Mouse (Mus musculus): Measurements from ENCODE around the gene Hcn1.
"Not testable (repeated sequence)": the region's sequence is repeated elsewhere in the genome, so short reads cannot be mapped to it uniquely, and the experiment has no call there.

The Hcn1 gene

DNA sequence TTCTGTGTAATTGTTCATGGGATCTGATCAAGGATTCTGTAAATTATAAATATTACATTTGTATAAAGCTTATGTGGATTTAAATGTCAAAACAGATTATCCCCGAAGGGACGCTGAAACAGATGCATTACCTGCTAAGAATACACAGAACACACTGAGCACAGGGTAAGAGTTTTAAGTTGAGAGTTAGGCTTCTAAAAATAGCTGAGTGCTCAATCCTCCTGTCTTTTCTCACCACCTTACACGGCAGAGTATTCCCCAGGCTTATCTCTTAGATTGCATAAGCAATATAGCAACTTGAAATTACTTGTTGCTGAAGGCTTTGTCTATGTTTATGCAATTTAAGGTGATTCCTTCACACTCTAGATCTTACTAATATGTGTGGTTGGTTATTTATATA, 256.3 kb downstream of the Hcn1 start:
- in situ Hi-C loops (cut with MseI, MboI): no loop called here

DNA sequence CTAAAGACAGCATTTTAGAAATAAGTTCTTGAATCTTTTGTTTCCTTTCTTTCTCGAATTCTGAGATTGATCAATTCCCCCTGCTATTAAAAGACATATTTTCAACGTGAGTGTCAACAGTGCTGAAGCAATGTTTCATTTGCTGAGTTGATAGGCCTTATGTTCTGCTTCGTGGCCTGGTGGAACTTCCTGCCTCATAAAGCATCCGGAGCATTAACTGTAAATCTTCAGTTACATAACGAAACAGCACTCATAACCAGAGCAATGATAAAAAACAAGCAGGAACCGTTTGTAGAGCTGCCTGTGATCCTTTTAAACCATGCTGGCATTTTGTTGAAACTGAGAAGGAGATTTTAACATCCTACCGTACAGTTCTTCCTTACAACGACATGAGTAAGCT, 275.7 kb downstream of the Hcn1 start:
- in situ Hi-C loops (cut with MseI, MboI): no loop called here

DNA sequence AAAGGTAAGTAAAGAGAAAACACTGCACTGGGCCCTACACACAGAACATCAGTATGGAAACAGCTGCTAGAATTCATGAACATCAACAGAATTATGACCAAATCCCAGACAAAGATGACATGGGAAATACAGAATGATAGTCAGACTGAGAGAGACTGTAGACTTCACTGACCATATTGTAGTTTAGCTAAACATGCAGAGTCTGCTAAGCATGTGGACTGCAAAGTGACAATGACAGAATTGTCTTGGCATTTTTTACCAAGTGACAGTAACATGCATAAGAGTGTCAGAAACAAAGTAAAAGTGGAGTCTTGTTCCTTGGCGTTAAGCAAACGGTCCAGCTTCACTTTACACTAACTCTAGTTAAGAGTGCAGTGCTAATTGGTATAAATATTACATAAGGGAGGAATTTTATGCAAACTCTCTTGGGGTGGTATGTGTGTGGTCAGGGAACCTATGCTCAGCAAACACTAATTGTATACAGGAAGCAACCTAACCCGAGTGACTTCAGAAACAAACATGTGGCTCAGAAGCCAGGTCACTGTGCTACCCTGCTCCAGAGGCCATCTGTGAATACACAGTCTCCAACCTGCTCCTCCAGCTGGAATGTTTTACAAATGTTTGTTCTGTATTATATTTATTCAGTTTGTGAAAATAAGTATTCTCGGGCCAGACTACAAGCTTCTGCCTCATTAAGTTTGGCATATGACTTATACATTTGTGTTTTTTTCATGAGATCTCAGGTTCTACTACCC, 278.5 kb downstream of the Hcn1 start:
- in situ Hi-C loops (cut with MseI, MboI): no loop called here

DNA sequence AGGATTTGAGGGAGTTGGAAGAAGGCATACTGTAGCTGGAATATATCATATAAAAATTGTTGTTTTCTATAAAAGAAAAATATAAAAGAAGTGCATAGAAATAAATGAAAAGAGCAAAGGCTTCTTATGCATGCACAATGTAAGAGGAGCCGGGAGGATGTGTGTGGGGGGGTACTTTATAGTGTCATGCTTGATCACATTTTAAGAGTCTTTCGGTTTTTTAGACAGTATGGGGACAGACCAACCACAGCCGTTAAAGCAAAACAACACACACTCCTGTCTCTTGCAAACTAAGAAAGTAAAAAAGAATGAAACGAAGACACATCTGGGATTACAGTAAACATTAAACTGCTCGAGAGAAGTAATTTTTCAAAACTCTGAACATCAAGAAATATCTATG, 290.0 kb downstream of the Hcn1 start:
- in situ Hi-C loops (cut with MseI, MboI): no loop called here

DNA sequence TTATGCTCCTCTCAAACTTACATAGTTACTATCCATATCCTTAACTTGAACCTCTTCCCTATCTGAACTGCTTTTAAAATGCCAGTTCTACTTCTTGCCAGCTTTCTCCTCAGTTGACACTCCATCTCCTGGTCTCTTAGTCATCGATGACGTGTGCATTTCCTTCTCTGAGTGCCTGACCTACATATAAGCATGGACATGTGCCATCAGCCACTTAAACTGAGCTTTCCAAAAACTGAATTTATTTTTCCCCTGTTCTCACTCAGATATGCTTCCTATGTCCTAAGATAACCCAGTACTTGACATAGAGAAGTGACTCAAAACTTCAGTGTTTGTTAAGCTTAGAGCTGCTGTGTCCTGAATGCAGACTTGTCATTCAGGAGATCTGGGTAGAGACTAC, 295.9 kb downstream of the Hcn1 start:
- in situ Hi-C loops (cut with MseI, MboI): no loop called here

DNA sequence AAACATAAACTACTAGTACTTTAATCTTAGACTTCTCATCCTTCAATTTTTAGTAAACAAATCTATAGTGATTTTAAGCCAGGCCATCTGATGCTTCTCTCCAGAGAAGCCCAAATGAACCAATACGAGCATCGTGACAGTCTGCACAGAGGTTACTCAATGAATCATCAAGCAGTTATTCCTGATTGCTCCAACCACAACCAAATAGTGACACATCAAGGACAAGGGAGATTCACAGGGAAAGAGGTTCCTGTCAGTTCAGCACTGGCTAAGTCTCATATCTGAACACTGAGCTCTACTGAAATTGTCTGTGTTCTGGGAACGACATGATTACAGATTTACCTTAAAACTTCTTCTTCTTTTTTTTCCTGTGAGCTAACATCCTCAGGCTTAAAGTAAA, 305.7 kb downstream of the Hcn1 start:
- in situ Hi-C loops (cut with MseI, MboI): no loop called here

DNA sequence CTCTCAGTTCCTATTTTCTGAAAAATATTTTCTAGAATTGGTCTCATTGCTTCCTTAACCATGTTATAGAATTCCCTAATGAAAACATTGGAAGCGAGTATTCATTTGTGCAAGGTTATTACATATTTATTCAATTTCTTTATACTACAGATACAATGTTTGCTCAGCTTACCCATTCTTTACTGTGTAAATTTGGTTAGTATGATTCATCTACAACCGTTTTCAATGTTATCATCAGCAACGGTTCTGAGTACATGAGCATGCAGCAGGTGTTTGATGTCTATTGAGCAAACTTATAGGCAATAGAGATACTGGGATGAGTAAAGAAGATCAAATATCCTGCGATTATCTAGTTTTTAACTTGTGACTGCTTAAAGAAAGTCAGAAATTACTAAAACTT, 327.6 kb downstream of the Hcn1 start:
- in situ Hi-C loops (cut with MseI, MboI): no loop called here

DNA sequence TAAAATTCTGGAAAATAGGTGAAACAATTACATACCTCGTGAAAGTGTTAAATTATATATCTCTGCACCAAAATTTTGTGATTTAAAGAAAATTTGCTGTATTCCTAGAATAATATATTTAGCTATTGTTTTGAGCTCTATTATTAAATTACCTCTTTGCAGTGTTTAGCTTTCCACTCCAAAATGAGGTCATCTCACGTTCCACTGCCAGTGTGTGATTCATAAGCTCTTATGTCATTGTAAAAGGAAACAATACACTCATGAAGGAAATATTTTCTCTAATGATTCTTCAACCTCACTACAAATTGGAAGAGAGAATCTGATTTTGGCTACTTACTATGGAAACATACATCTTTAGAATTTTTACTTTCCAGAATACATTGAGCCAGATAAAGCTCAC, 329.6 kb downstream of the Hcn1 start:
- in situ Hi-C loops (cut with MseI, MboI): no loop called here

DNA sequence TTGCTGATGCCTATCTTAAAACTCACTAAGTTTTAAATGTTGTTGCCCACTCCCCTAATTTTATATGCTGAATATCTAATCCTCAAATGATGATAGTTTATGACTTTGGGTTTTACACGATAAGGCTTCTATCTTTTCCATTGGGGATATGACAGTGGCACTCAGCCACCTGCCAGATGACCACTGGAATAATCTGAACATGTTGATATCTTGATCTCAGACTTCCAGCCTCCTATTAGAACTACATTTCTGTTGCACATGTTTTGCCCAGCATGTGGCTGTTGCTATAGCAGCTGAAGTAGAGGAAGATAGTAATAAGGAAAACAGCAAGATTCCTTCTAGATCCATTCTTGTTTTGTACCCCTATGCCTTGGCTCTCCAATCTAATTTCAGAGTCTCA, 336.6 kb downstream of the Hcn1 start:
- in situ Hi-C loops (cut with MseI, MboI): no loop called here

DNA sequence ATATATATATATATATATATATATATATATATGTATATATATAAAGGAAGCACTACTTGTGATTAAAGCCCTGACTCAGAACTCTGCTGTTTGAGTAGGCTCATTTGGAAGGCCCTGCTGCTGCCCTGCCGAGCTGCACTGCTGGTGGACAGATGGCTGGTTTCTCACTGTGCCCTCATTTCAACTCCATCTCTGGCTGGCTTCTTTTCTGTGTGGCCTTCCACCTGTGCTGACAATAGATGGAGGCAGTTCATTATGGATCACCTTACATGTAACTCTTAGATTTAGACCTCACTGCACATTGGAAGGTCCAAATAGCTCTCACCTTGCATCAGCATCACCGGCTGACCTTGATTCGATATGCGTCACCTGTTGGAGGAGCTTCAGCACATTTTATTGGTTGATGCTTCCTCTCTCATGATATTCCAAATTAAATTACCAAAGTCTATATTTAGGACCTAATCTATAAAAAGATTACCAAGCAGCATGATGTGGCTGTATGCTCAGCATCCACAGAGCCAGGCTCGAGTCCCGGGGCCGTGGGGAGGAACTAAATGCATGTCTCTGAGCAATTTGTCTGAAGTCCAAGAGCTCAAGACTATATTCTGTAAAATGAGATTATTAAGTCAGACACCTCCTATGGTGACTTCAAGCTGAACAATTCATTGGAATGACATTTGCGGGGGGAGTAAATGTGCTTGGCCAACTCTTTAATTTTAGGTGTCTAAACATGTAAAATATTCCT, 338.6 kb downstream of the Hcn1 start:
- in situ Hi-C loops (cut with MseI, MboI): no loop called here

DNA sequence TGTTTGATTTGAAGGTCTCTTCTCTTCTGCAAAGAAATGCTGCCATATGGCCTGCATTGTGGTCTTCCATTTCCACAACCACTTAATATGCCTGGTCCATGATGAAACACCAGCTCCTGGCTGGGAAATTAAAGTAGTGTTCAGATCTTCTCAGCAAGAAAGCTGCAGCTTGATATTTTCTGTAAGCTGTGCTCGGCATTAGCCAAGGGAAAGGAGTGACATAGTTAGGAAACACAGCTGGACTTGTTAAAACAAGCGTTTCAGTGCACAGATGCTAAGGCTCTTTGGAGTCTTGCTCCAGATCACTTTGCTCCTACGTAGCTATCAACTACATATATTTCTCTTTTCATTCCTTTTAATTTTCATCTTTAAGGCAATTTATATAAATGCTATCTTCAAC, 344.7 kb downstream of the Hcn1 start:
- in situ Hi-C loops (cut with MseI, MboI): no loop called here

DNA sequence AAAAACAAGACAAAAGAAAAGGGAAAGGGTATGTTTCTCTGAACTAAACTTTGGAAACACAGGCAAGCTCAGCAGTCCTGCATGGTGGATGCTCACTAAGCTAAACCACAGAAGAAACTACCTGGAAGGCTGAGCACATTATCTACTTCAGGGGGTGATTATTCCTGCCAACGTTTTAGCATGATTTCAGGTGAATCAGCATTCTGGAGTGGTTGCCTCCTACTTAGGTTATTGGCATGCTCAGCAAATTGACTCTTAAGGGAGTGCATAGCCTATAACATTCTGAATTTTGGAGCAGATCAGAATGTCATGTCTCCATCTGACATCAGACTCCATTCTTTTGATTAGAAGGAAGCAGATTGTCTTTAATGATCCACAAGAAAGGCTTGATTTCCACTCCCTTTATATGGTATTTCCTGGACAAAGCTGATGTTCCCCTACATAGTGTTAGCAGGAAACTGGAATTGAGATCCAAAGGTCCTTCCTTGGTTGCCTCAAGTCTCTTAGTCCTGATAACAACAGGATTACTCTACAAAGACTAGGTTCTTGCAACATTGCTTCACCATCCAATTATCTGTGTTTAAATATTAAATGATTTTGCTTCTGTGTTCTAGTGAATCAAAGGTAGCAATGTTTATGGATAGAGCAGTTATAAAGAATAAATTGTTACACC, 345.7 kb downstream of the Hcn1 start:
- in situ Hi-C loops (cut with MseI, MboI): no loop called here

DNA sequence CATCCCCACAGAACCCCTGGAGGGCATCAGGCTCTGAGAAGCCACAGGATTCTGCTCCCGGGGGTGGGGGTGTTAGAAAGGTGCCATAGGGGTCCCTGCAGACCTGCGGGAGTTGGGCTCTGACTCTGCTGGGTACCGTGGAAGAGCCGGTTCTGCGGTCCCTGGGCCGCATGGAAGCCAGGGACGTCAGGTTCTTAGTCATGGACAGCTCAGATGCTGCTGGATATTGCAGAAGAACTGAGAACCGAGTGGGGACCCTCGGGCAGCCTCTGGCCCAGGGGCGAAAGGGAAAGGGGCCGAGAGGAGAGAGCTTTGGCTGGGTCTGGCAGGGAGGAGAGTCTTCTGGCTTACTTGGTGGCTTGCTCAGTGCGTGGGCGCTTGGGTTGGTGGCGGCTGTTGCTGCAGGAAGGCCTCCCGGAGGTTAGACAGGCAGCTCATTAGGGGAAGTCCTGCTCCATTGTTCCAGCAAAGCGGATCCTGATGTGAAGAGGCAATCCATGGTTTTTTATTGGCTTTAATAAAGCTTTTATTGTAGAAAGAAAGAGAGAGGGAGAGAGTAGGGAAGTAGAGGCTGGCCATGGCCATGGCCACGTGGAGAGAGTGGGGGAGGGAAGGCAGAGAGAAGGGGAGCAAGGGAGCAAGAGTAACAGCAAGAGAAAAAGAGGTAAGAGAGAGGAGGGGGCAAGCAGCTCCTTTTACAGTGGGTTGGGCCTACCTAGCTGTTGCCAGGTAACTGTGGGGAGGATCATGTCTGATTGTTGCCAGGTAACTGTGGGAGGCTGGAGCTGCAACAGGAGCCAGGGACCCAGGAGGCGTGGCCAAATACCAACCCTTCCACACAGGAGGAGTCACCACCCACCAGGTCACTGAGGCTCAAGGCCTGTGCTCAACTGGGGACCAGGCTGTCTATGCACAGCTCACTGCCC, 356.6 kb downstream of the Hcn1 start:
- in situ Hi-C loops (cut with MseI, MboI): no loop called here

DNA sequence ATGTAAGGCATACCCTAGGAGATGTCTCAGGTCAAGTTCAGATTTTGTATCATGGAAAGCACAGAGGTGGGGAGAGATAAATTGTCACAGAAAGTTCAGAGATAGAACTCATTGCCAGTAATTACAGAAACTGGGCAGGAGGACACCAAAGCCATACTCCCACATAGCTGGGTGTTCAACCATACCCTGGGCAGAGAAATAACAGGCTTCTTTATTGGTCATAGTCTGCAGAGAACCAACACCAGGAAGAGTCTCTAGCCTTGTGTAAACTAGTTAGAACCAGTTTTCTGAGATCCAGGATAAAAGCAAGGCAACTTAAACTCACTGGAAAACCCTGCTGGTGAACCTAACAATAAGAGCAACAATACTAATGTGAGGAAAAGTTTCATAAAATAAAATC, 362.5 kb downstream of the Hcn1 start:
- in situ Hi-C loops (cut with MseI, MboI): no loop called here

DNA sequence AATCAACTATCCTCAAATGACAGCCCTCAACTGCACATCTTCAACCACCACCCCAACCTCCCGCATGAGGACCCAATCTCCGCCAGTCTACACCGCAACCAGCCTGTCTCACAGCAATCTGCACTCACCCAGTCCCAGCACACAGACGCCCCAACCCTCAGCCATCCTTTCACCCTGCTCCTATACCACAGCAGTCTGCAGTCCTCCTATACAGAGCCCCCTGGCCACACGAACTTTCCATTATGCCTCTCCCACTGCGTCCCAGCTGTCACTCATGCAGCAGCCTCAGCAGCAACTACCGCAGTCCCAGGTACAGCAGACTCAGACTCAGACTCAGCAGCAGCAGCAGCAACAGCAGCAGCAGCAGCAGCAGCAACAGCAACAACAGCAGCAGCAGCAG, 373.3 kb downstream of the Hcn1 start:
- in situ Hi-C loops (cut with MseI, MboI): no loop called here

DNA sequence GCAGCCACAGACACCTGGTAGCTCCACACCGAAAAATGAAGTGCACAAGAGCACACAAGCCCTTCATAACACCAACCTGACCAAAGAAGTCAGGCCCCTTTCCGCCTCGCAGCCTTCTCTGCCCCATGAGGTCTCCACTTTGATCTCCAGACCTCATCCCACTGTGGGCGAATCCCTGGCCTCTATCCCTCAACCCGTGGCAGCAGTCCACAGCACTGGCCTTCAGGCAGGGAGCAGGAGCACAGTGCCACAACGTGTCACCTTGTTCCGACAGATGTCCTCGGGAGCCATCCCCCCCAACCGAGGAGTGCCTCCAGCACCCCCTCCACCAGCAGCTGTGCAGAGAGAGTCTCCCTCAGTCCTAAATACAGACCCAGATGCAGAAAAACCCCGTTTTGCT, 373.7 kb downstream of the Hcn1 start:
- in situ Hi-C loops (cut with MseI, MboI): no loop called here

DNA sequence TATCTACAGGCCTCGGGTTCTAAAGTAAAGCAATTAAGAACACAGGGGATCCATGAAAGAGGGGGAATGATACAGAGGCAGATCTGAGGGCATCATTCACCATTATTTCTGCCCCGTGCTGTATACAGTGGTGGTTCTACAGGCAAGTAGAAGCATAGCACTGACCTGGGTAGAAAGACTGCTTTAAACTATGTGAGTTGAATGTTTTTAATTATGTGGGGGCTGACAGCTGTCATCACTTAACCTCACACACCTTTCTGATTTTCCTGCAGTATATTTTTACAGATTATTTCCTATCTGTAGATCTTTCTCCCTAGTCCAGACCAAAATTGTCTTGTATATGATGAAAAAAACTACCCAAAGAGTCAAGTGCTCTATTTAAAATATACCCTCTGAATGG, 382.2 kb downstream of the Hcn1 start:
- in situ Hi-C loops (cut with MseI, MboI): no loop called here

DNA sequence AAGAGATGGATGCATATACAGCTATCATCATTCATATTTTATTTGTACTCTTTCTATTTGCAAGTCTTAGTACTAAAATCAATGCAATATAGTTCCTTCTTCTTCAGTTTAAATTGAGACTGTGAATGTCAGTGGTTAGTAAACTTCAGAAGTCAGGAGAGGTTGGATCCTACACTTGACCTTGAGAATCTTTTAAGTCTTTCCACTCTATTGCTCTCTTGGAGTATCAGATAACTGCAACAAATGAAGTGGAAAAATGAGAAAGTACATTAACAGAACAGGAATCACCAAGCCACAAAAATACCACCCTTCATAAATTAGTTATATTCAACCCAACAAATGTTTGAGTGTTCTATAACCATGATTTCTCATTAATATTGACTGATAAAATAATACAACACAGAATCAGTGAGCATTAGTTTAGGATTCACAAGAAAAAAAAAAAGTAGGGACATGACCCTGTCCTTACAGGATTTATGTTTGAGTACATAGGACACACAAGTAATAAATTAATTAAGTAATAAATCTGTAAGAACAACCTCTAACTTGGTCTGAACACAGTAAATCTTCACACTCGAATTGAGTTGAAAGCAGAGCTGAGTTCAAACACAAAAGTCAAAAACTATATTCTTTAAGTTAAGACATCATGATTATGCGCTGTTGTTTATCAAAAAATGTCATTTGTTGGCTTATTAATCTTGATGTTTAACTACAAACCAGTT, 397.8 kb downstream of the Hcn1 start:
- in situ Hi-C loops (cut with MseI, MboI): no loop called here

DNA sequence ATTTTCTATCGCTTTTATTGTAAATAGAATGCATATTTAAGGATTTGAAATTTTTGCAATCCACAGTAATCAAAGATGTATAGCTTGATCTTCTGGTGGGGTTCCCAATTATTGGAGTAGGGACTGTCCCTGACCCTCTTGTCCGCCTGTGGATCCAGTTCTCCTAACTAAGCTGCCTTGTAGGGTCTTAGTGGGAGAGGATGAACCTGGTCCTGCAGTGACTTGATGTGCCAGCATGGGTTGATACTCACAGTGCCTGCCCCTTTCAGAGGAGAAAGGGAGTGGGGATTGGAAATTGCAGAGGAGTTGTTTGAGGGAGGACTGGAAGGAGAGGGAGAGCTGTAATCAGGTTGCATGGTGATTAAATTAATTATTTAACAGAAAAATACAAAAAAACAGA, 398.4 kb downstream of the Hcn1 start:
- in situ Hi-C loops (cut with MseI, MboI): no loop called here

DNA sequence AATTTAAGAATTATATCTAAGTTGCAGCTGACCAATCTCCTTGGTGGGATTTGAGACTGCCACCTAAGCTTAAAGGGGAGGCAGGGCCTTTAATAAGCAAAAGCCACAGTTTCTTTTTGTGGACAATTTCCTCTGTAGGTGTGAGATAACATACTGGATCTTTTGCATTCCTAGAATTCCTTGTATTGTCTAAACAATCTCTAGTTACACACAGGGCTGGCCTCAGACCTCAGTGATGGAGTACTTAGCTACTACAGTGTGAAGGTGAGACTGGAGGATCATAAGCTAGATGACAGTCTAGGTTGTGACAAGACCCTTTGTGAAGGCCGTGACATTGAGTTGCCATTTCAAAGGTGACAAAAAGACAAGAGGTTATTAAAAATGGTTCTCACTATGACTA, 419.1 kb downstream of the Hcn1 start:
- in situ Hi-C loops (cut with MseI, MboI): no loop called here

DNA sequence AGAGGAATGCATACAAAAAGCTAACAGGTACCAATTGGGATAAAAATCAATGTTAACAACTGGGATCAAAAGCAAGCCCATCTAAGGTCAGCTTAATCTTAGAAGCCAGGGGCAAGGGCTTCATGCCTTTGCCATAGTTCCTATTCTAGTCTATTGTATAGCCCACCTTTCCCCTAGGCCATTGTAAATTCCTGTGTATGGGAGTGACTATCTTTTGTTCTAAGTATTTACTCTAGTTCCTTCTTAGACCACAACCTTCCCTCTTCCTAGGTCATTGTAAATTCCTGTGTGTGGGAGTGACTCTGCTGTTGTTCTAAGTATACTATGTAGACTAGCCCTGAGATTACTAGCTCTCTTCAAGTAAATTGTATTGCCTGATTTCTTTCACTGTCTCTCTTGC, 420.8 kb downstream of the Hcn1 start:
- in situ Hi-C loops (cut with MseI, MboI): not testable (repeated sequence)

Data from mouse trophoblast stem cell (cell line).